Mouse (Mus musculus): ENCODE results near the gene Haus2. TPM values are rescaled to one million over a fixed set of nuclear protein-coding genes. Genes with fewer than 3 reads are reported as not detected.
A peak's percentile ranks its signal among the peaks of the same experiment; 100 is the strongest.
"Not testable (repeated sequence)": the region's sequence is repeated elsewhere in the genome, so short reads cannot be mapped to it uniquely, and the experiment has no call there.

The Haus2 gene
- polyA plus RNA-seq, 1 experiment from 2014 or later: 21.9 TPM

DNA sequence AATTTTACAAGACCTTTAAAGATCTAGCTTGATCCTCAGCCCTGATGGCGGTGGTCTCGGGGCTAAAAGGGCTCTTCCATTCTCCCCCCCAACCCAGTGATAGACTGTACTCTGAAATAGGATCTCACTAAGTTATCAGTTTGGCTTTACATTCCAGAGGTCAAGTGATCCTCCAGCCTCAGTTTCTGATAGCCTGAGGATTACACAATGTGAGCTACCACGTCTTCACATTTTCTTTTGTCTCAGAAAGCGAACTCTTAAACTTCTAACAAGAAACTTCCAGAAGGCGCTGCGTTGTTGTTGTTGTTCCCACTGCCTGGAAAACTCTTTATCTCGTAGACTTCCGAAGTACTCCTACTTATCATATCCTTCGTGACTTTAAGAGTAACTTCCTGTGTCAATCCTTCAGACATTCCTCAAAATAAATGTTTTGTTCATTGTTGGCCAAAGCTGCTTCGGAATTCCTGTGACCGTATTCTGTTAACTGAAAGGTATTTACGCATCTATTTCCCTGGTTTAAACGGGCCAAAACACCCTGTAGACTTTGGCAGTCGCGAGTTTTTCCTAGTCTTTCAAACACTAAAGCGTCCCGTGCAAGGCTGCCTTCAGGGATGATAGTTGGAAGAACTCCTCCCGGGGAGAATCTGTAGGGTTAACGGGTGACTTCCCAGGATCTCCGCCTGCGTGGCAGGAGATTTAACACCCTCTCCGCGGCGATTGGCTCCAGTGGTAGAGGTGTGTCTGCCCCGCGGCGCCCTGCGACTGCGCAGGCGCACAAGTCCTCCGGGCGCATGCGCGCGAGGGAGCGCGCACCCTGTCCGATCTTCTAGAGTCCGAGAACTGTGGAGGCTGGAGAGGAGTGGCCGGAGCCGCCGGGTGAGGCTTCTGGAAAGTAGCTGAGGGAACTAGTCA is 42.0 kb upstream of the Haus2 start, which contains the start of gene Snap23:
Snap23 (plus strand) TSS at position 786 of the 912 bp plus-strand sequence.
- no peaks in the 10 kb centered on the region for H3K27me3 ChIP-seq (ENCODE audit: control insufficient read depth, insufficient read depth, low read length)
- peak within 1 kb of the TSS; percentile 68 to 74 for H3K4me3 ChIP-seq (ENCODE audit: control insufficient read depth in 1 of 2, insufficient read depth in 1 of 2, low read depth in 1 of 2, low read length in 2 of 2)
- H3K9ac ChIP-seq (ENCODE audit: low read length): peak within 1 kb of the TSS; percentile 80
- ATAC-seq (ENCODE audit: insufficient number of reproducible peaks, insufficient read depth, low FRiP score, low read depth): peak; percentile 95
- WGBS: under 1% methylated on average over 42 of the region's 42 CpGs
- H3K4me2 ChIP-seq (ENCODE audit: low read length): peak within 1 kb of the TSS; percentile 64
- peak within 1 kb of the TSS; percentile 89 to 97 for H3K27ac ChIP-seq (replicated peaks in 1 of 2; ENCODE audit: control insufficient read depth in 1 of 2, insufficient read depth in 1 of 2, low read depth in 2 of 2, low read length in 2 of 2)
- peaks cover 0 to 13% of the 10 kb centered on the region in 2 experiments; a peak in 2 of 4 replicates for H3K4me1 ChIP-seq (ENCODE audit: control insufficient read depth in 2 of 2, insufficient read depth in 2 of 2, low read length in 2 of 2)
- no peaks in the 10 kb centered on the region for H3K9me3 ChIP-seq (ENCODE audit: control insufficient read depth, low read length)
- peaks cover 12% of the 10 kb centered on the region for H3K36me3 ChIP-seq (ENCODE audit: control insufficient read depth, insufficient read depth, low read length)

DNA sequence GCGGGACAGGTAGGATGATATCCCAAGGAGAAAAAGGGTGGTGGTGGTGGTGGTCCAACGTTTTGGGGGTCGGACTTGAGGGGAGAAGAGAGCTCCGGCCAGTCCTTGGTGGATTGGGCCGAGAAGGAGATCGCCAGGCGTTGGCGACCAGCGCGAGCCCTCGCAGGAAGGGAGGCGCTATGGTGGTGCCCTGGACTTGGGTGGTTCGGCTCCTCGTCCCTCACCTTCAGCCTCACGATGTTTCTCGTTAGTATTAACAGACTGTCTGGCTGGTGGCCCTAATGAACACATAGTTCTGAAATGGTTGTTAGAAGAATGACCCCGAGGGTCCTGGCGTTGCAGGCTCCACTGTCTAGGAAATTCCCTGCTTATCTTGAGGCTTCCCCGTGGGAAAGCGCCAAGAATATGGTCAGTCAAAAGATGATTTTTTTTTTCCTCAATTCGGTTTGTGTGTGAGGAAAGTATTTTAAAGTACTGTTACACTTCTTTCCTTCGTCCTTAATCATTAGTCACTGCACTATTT is 41.3 kb upstream of the Haus2 start:
- WGBS: under 1% methylated on average over 21 of the region's 22 CpGs
- Histone ChIP-seq H3K9ac (ENCODE audit: low read length) (peak overlapping the region; percentile 80), H3K27me3 (ENCODE audit: control insufficient read depth, insufficient read depth, low read length) (no peaks in the 10 kb centered on the region), H3K9me3 (ENCODE audit: control insufficient read depth, low read length) (no peaks in the 10 kb centered on the region), H3K4me2 (ENCODE audit: low read length) (peak overlapping the region; percentile 64), H3K4me1 (ENCODE audit: control insufficient read depth in 2 of 2, insufficient read depth in 2 of 2, low read length in 2 of 2) (peaks cover 0 to 8% of the 10 kb centered on the region in 2 experiments; a peak in 2 of 4 replicates), H3K4me3 (ENCODE audit: control insufficient read depth in 1 of 2, insufficient read depth in 1 of 2, low read depth in 1 of 2, low read length in 2 of 2) (peak overlapping the region; percentile 68 to 74), H3K27ac (replicated peaks in 1 of 2; ENCODE audit: control insufficient read depth in 1 of 2, insufficient read depth in 1 of 2, low read depth in 2 of 2, low read length in 2 of 2) (peak overlapping the region; percentile 86 to 89), H3K36me3 (ENCODE audit: control insufficient read depth, insufficient read depth, low read length) (peaks cover 12% of the 10 kb centered on the region)
- peak; percentile 57 for ATAC-seq (ENCODE audit: insufficient number of reproducible peaks, insufficient read depth, low FRiP score, low read depth)

DNA sequence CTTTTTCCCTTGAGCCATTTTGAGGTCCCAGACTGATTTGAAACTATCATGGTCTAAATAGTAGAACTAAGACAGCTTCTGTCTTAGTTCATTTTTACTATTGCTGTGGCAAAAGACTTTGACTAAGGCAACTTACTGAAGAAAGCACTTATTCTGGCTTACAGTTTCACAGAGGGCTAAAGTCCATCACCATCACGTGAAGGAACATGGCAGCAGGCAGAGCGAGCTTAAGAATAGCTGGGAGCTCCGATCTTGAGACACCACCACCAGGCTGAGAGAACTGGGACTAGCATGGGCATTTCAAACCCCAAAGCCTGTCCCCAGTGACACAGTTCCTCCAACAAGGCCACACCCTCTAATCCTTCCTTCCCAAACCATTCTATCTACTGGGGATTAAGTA is 38.1 kb upstream of the Haus2 start:
- no peak overlapping the region for H3K4me2 ChIP-seq (ENCODE audit: low read length)
- no peak for ATAC-seq (ENCODE audit: insufficient number of reproducible peaks, insufficient read depth, low FRiP score, low read depth)
- H3K9ac ChIP-seq (ENCODE audit: low read length): no peak overlapping the region
- no peak overlapping the region for H3K27ac ChIP-seq (replicated peaks in 1 of 2; ENCODE audit: control insufficient read depth in 1 of 2, insufficient read depth in 1 of 2, low read depth in 2 of 2, low read length in 2 of 2)
- no peak overlapping the region for H3K4me3 ChIP-seq (ENCODE audit: control insufficient read depth in 1 of 2, insufficient read depth in 1 of 2, low read depth in 1 of 2, low read length in 2 of 2)
- H3K27me3 ChIP-seq (ENCODE audit: control insufficient read depth, insufficient read depth, low read length): no peaks in the 10 kb centered on the region
- peaks cover 12% of the 10 kb centered on the region for H3K36me3 ChIP-seq (ENCODE audit: control insufficient read depth, insufficient read depth, low read length)
- no peaks in the 10 kb centered on the region for H3K9me3 ChIP-seq (ENCODE audit: control insufficient read depth, low read length)
- 89% methylated on average over 3 of the region's 3 CpGs for WGBS
- H3K4me1 ChIP-seq (ENCODE audit: control insufficient read depth in 2 of 2, insufficient read depth in 2 of 2, low read length in 2 of 2): peaks cover 0 to 8% of the 10 kb centered on the region in 2 experiments; a peak in 2 of 4 replicates

DNA sequence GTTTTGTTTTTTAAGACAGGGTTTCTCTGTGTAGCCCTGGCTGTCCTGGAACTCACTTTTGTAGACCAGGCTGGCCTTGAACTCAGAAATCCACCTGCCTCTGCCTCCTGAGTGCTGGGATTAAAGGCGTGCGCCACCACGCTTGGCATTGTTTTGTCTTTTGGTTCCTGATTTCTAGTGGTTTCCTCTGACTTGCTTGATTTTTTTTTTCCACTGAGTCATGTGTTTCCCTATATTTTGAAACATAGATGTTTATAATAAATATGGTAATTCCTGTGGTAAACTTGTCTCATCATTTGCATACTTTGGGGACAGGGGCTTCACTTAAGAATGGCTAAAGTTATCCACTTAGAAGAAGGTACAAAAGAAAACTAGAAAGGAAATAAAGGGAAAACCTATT is 37.0 kb upstream of the Haus2 start:
- peaks cover 12% of the 10 kb centered on the region for H3K36me3 ChIP-seq (ENCODE audit: control insufficient read depth, insufficient read depth, low read length)
- not testable (repeated sequence) for H3K27ac ChIP-seq (replicated peaks in 1 of 2; ENCODE audit: control insufficient read depth in 1 of 2, insufficient read depth in 1 of 2, low read depth in 2 of 2, low read length in 2 of 2); ATAC-seq (ENCODE audit: insufficient number of reproducible peaks, insufficient read depth, low FRiP score, low read depth); H3K4me3 ChIP-seq (ENCODE audit: control insufficient read depth in 1 of 2, insufficient read depth in 1 of 2, low read depth in 1 of 2, low read length in 2 of 2); H3K9me3 ChIP-seq (ENCODE audit: control insufficient read depth, low read length); H3K4me1 ChIP-seq (ENCODE audit: control insufficient read depth in 2 of 2, insufficient read depth in 2 of 2, low read length in 2 of 2); H3K27me3 ChIP-seq (ENCODE audit: control insufficient read depth, insufficient read depth, low read length); H3K9ac ChIP-seq (ENCODE audit: low read length); H3K4me2 ChIP-seq (ENCODE audit: low read length)
- 86% methylated on average over 3 of the region's 3 CpGs for WGBS

DNA sequence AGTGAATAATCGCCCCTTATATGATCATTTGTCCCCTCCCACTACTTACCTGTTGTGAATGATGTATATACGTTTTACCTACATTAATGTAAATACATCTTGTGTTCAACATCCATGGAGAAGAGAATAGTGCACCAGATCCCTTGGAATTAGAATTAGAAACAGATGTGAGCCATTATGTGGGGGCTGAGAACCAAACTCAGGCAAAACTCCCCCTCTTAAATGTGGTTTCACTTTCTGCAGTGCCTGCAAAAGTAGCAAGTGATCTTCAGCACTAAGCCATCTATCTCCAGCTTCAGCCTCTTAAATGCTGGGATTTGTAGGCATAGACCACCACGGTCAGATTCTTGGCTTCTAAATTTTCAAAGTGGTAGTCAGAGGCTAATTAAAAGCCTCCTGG is 34.1 kb upstream of the Haus2 start:
- Histone ChIP-seq H3K36me3 (ENCODE audit: control insufficient read depth, insufficient read depth, low read length) (peaks cover 12% of the 10 kb centered on the region), H3K27ac (replicated peaks in 1 of 2; ENCODE audit: control insufficient read depth in 1 of 2, insufficient read depth in 1 of 2, low read depth in 2 of 2, low read length in 2 of 2) (no peak overlapping the region), H3K4me1 (ENCODE audit: control insufficient read depth in 2 of 2, insufficient read depth in 2 of 2, low read length in 2 of 2) (no peaks in the 10 kb centered on the region; a peak in 1 of 4 replicates), H3K9me3 (ENCODE audit: control insufficient read depth, low read length) (no peaks in the 10 kb centered on the region), H3K9ac (ENCODE audit: low read length) (no peak overlapping the region), H3K4me2 (ENCODE audit: low read length) (no peak overlapping the region), H3K4me3 (ENCODE audit: control insufficient read depth in 1 of 2, insufficient read depth in 1 of 2, low read depth in 1 of 2, low read length in 2 of 2) (no peak overlapping the region), H3K27me3 (ENCODE audit: control insufficient read depth, insufficient read depth, low read length) (no peaks in the 10 kb centered on the region)
- 87% methylated on average over 3 of the region's 3 CpGs for WGBS
- ATAC-seq (ENCODE audit: insufficient number of reproducible peaks, insufficient read depth, low FRiP score, low read depth): no peak

DNA sequence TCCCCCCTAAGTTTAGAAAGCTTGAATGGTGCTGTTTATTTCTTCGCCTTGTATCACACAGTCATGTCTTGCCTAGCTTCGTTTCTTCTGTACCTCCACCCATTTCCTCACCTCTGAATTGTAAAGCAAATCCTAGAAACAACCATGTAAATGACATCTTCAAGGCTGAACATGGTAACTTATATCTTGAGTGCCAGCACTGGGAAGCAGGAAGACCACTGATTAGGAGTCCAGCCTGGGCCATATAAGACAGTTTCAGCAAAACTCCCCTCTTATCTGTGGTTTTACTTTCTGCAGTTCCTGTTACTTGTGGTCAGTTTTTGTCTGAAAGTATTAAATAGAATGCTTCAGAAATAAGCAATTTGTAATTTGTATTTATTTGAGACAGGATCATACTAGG is 33.2 kb upstream of the Haus2 start:
- Histone ChIP-seq H3K4me3 (ENCODE audit: control insufficient read depth in 1 of 2, insufficient read depth in 1 of 2, low read depth in 1 of 2, low read length in 2 of 2) (no peak overlapping the region), H3K4me1 (ENCODE audit: control insufficient read depth in 2 of 2, insufficient read depth in 2 of 2, low read length in 2 of 2) (no peaks in the 10 kb centered on the region; a peak in 1 of 4 replicates), H3K9ac (ENCODE audit: low read length) (no peak overlapping the region), H3K9me3 (ENCODE audit: control insufficient read depth, low read length) (no peaks in the 10 kb centered on the region), H3K36me3 (ENCODE audit: control insufficient read depth, insufficient read depth, low read length) (peaks cover 12% of the 10 kb centered on the region), H3K4me2 (ENCODE audit: low read length) (no peak overlapping the region), H3K27ac (replicated peaks in 1 of 2; ENCODE audit: control insufficient read depth in 1 of 2, insufficient read depth in 1 of 2, low read depth in 2 of 2, low read length in 2 of 2) (no peak overlapping the region), H3K27me3 (ENCODE audit: control insufficient read depth, insufficient read depth, low read length) (no peaks in the 10 kb centered on the region)
- ATAC-seq (ENCODE audit: insufficient number of reproducible peaks, insufficient read depth, low FRiP score, low read depth): no peak
- 79% methylated on average over 2 of the region's 2 CpGs for WGBS

DNA sequence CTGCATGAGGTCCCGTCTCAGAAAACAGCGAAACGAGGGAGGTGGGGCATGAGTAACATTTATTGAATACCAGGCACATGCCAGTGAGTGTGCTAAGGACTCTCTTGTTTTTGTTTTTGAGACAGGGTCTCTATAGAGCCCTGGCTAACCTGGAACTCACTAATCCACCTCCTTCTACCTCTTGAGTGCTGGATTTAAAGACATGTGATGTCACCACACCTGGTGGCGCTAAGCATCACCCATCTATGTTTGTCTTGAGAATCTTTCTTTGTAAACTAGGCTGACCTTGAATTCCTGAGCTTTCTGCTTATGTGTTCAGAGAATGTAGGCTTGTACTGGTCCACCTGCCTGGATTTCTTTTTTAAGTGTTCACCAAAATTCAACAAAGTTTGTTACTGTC is 31.4 kb upstream of the Haus2 start:
- Histone ChIP-seq H3K4me1 (ENCODE audit: control insufficient read depth in 2 of 2, insufficient read depth in 2 of 2, low read length in 2 of 2) (no peaks in the 10 kb centered on the region; a peak in 1 of 4 replicates), H3K9ac (ENCODE audit: low read length) (no peak overlapping the region), H3K4me3 (ENCODE audit: control insufficient read depth in 1 of 2, insufficient read depth in 1 of 2, low read depth in 1 of 2, low read length in 2 of 2) (no peak overlapping the region), H3K36me3 (ENCODE audit: control insufficient read depth, insufficient read depth, low read length) (peaks cover 2% of the 10 kb centered on the region; the same call in 1 of the 2 replicates), H3K27me3 (ENCODE audit: control insufficient read depth, insufficient read depth, low read length) (no peaks in the 10 kb centered on the region), H3K4me2 (ENCODE audit: low read length) (no peak overlapping the region), H3K27ac (replicated peaks in 1 of 2; ENCODE audit: control insufficient read depth in 1 of 2, insufficient read depth in 1 of 2, low read depth in 2 of 2, low read length in 2 of 2) (no peak overlapping the region), H3K9me3 (ENCODE audit: control insufficient read depth, low read length) (no peaks in the 10 kb centered on the region)
- 68% methylated on average over 4 of the region's 4 CpGs for WGBS
- ATAC-seq (ENCODE audit: insufficient number of reproducible peaks, insufficient read depth, low FRiP score, low read depth): no peak
